Mouse (Mus musculus) cortical plate, adult 2 months (tissue): ENCODE measurements around the gene Mgat4d.

Experiments
- CTCF ChIP-seq: fragments of 200-500 bp; IDR thresholded peaks from 2 replicates; pipeline ENCODE4 v1.5.1; 2011; ENCODE audit warnings: mild to moderate bottlenecking, control low read depth, low read length; ENCODE audit not compliant: insufficient read depth; ENCODE audit errors: extremely low read depth
- POLR2A ChIP-seq: fragments of 200-500 bp; IDR thresholded peaks from 2 replicates; pipeline ENCODE4 v1.6.1; 2011; ENCODE audit warnings: mild to moderate bottlenecking, low read length, control low read depth; ENCODE audit not compliant: insufficient read depth; ENCODE audit errors: extremely low read depth

- no peak for TF ChIP-seq CTCF
- no peak for TF ChIP-seq POLR2A
Measured at GRCm38 (mm10) chr8:83377231-83377630, 29.0 kb downstream of the Mgat4d start.
